Mouse (Mus musculus) brain, embryonic 14.5 days (tissue): ENCODE data around the gene Gpr25.

Source experiments
- CTCF ChIP-seq: fragments of 200-500 bp; IDR thresholded peaks from 2 replicates; pipeline ENCODE4 v1.5.1; 2012; ENCODE audit warnings: inconsistent platforms, mild to moderate bottlenecking, moderate library complexity, borderline replicate concordance; ENCODE audit not compliant: insufficient read depth, insufficient read length; ENCODE audit errors: extremely low read depth
- POLR2A ChIP-seq: fragments of 200-500 bp; IDR thresholded peaks from 2 replicates; pipeline ENCODE4 v1.6.1; 2012; ENCODE audit warnings: mild to moderate bottlenecking, inconsistent platforms, borderline replicate concordance; ENCODE audit not compliant: poor library complexity, insufficient read depth, insufficient read length, severe bottlenecking; ENCODE audit errors: extremely low read depth

- TF ChIP-seq POLR2A (no peak), CTCF (no peak)
Observed at GRCm38 (mm10) chr1:136225846-136226245, 34.8 kb downstream of the Gpr25 start.
